Mouse (Mus musculus) CD4-positive, CD25-positive, alpha-beta regulatory T cell, adult 4 months (primary cell): Measurements from ENCODE around the gene Tmem63a. TPM values are rescaled to one million over a fixed set of nuclear protein-coding genes. Genes with fewer than 3 reads are reported as not detected.
"Not testable (repeated sequence)": the region's sequence is repeated elsewhere in the genome, so short reads cannot be mapped to it uniquely, and the experiment has no call there.

Experiments
- ATAC-seq: one replicate; pipeline ENCODE4 v1.8.0; 2017
- polyA plus RNA-seq, 2 experiments: library from polyadenylated mRNA; unstranded; fragments of 100-300 nt; shearing (Covaris generic); gene quantifications; one replicate each; pipeline ENCODE4 v1.2.1; 2017

Tmem63a gene
- polyA plus RNA-seq, 2 experiments from 2014 or later = 17.2 to 34.7 TPM

DNA sequence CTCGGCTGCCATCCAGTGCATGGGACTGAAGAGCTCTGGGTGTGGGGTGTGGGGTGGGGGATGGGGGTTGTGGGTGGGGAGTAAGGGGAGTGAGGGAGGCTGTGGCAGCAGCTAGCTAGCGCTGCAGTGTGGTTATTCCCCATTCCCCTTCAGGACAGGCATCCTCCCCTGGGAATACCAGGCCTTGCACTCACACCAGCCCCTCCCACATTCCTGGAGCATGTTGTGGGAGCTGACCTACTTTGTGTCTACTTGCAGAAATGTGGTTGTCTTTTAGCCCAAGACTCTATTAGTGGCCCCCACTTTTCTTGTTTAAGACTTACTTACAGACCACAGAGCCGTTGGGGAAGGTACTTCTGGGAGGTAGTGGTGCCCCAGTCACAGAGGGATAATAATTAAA is 24.4 kb downstream of the Tmem63a start:
- no peak for ATAC-seq

DNA sequence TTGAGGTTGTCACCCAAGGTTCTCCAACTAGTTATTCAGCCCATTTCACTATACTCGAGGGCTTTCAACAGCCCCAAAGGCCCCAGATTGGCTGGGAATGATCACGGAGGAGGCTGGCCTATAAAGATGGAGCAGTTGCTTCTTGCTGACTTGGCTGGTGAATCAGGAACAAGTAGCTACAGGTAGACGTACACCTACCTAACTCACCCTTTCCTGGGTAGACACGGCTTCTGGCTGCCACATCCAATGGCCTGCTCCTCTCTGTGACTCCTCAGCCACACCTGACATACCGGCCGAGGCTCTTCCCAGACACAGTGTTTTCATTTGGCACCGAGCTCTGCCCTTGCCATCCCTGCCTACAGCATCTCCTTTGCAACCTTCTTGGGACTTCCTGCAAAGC is 25.1 kb downstream of the Tmem63a start:
- no peak for ATAC-seq

DNA sequence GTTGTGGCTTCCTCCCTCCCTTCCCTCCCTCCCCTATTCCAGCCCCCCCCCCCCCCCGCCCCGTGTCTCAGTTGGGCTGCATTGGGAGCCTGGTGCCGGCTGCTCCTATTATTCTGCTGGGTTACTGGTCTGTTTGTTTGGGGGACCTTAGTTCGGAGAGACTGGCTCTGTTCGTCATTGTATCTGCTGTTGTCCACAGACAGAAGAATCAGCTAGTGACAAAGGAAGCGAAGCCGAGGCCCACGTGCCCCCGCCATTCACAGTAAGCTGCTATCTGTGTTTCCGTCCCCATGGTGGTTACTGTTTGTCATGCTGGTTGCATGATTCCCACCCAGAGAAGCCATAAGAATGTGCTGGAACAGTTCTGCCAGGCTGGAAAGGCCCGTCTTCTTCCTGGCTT is 30.8 kb downstream of the Tmem63a start:
- ATAC-seq = no peak

DNA sequence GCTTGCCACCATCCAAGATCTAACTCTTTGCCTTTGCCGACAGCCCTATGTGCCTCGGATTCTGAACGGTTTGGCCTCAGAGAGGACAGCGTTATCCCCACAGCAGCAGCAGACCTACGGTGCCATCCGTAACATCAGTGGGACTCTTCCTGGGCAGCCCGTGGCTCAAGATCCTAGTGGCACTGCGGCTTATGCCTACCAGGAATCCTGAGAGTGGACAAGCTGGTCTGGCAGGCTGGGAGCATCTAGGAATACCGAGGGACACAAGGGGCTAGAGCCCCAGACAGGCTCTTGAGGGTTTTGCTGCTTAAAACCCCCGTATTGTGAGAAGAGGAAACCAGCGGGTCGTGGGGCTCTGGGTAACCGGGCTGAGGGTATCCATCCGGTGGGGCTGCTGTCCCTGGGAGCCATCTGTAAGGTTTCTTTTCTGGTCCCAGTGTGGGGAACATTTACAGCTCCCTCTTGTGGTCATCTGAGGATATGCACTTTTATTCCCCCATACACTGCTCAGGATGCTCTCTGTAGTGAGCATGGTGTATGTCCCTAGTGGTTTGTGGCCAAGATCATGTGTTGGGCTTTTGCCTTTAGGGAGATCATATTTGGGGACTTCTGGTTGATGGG is 32.1 kb downstream of the Tmem63a start:
- peak; percentile 72 for ATAC-seq

DNA sequence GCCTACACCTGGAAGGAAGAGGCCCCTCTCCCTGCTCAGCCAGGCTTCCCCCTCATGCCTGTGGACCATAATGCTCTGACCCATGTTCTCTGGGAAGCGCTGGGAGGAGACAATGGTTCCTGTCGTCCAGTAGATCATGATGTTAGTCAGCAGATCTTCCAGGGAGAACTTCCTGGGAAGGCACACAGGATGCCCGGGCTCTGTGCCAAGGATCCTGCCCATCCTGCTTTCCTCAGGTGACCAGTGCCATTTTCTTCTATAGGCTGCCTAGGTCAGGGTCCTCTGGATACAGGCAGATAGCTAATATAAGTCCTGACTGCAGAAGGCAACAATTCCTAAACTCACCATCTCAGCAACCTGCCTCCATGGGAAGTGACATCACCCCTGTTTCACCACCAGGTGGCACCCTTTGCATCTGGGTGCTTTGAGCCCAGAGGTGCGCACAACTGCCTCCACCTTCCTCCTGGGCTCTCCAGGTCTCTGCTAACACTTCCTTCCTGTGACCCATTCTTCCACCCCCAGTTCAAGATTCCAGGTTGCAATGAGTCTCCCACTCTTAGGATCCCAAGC is 34.1 kb downstream of the Tmem63a start:
- peak; percentile 71 for ATAC-seq

DNA sequence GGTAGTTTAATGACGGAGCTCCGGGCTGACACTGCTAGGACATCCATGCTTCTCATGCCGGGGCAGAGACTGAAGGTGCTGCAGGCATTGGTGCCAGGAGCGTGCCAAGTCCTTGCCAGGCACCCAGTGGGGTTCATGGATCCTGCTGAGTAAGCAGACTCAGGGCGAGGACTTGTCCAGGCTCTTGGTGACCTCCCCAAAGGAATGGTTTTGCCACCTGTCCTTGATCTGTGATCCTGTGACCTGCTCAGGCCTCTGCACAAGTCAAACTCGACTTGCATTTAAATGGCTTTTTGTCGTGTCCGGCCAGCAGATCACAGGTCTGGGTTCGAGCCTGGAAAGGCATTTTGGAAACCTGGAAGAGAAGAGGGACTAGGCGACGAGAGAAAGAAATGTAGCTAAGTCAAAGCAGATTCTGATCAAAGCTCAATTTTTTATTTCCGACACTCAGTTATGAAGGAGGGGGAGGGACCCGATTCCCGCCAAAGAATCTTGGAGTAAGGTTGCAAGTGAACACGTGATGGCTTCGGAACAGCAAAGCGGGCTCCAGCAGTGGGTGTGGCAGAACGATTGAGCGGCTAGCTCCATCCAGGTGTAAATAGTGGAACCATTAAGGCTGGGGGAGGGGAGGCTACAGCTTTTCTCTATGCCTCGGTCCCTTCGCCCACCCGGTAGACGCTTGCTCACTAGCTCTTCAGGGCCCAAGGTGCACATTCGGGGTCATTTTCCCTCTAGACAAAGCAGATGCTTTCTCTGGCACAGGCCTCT is 37.5 kb downstream of the Tmem63a start:
- ATAC-seq = no peak

DNA sequence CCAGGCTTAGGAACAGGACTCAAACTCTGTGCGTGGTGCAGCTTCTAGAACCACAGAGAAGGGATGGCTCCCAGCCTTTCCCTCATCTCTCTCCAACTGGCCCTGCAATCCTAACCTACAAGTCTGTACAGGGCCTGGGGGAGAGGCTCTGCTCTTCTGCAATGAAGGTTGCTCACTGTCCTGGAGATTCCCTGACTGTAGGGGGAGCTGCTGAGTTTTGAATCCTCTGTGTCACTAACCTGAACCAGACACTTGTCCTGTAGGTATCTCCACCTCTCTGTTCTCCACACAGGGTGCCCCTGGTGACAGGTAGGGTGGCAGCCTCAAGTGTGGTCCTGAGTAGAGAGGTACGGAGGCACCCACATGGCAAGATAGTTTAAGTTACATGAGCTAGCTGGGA is 38.3 kb downstream of the Tmem63a start:
- ATAC-seq = peak; percentile 47

DNA sequence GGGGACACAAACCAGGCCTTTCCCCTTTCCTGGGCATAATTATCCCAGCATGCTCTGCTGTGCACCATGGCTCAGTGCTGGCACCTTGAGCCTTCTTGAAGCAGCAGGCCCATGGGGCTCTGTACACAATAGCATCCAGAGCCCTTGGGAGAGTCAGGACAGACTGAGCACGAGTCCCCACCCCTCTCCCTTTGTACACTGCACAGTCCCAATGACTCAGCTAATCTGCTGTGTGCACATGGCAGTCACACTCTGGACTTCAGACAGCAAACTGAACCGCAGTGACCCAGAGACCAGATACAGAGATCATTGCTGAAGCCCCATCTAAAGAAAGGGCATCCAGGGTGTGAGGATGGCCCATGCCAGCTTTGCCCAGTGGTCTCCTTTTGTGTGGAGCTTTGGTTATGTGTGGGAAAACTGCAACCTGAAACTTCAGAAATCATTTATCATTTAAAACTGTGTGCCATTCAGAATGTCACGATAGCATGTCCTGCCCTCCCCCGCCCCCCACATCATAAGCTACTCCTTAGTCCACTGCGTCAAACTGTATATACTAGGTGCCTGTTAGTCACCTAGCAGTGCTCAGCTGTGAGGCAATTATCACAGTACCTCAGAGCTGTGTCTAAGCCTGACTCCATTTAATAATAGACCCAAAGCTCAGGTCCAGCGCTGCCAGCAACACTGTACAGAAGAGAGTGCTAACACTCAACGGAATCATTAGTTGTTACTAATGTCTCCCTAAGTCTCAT is 39.3 kb downstream of the Tmem63a start:
- ATAC-seq = not testable (repeated sequence)

DNA sequence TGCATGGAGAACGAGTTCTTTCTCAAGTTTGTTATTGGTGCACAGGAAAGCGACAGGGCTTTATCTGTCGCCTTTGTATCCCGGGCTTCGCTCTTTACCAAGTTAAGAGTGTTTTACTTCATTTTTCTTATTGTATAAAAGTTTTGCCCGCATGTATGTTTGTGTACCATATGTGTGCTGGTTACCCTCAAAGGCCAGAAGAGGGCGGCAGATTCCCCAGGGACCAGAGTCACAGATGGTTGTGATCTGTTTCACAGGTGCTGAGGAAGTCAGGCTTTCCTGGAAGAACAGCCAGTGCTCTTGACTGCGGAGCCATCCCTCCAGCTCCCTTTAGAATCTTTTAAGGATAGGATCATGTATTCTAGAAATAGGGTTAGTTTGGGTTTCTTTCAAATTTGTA is 44.6 kb downstream of the Tmem63a start:
- no peak for ATAC-seq

DNA sequence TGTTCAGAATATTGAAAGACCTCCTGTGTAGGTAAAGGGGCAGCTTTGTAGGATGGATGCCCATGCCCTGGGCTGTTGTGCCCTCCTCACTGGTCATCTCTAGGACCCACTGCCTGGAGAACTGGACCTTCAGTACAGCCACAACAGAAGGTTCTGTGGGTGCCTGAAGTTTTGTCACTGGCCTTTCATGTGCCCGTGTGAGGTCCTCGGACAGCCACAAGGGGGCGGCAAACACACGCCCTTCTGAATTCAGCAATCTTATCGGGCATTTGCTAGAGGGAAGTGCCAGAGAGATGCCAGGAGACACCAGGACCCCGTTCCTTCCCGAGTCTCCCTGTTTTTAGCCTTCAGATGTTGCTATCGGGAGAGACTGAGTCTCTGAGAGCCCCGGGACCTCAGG is 45.6 kb downstream of the Tmem63a start:
- peak; percentile 84 for ATAC-seq

DNA sequence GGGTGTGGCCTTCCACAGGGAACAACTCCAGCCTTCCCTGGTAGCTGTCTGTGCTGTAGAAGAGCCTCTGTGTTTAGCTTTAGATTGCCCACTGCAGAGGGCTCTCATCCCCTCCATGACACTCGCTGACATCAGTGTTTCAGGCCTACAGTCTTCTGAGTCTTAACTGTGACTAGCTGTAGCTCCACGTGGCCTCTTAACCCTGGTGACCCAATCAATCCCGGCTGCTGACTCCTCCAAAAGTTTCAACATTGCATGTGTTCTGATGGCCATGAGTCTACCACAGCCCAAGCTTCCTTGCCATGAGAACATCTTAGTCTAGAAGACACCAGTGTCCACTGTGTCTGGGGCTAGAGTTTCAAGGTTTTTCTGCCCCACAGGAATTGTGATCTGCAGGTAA is 48.5 kb downstream of the Tmem63a start:
- ATAC-seq = no peak

DNA sequence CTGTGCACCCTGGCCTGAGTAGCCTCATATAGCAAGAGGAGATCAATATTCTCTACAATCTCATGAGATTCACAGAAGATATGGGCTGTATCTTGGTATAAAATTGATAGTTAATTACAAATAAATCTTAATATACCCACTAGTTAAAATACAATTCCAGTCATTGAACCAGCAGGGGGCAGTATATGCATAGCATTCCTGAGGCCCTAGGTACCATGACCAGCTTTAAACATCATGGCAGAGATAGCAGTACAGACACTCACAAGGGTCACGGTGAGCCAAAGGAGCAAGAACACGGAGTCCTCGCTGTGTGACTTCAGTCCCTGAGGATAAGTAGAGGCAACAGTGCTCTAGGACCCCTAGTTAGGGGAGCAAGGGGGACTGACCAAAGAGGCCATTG is 50.0 kb downstream of the Tmem63a start:
- ATAC-seq = peak; percentile 46

DNA sequence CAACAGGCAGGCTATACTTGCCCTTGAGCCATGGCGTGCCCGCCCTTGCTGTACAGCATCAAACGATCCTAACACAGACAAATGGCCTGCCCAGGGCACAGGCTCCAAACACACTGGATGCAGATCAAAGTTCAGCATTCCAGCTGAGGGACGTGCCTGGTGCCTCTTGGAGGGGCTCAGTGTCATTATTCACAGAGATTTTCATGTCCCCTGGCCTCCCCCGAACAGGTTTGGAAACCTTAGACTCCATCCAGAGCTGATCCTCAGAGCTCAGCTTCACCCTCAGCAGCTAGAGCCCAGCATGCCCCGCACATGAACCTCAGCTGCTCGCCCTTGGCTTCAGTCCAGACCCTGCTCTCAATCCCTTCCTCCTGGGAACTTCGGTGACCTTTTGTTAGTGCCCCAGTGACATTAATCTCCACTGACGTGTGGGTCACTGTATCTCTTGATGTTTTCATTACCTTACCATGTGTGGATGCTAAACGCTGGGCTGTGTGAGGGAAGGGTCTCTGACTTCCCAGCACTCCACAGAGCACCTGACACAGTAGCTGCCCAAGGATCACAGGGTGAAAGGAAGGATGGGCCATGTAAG is 58.5 kb downstream of the Tmem63a start:
- ATAC-seq = no peak

DNA sequence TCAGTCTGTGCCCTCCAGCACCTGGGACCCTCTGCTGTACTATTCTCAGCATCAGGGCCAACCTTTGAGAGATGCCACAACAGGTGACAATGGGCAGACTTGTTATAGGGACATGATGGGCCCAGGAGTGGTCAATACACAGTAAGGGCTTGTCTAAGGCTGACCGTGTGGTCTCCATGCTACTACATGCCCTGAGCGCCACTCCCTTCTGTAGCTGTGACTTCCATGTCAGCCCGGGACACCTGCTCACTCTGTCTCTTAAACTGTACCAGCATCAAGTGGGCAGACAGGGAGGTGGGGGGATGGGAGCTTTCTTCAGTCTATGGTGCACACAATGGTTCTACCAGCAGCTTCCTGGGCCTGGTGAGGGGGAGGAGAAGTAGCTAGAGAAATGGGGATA is 59.1 kb downstream of the Tmem63a start:
- no peak for ATAC-seq

DNA sequence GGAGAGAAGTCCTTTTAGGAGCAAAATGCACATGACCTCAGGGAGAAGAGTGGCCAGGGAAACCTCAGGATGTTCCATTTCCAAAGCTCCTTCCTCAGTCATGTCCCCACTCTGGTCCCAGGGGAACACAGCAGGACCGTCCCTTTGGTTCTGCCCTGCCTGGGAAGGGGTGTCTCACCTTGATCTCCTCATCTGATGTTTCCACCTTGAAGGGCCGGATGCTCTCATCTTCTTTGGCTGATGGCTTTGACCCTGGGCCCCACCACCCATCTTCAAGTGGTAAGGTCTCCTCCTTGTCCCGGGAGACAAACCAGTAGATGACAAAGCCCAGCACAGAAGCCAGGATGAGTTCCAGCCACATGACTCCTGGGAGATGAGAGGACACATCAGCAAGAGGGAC is 59.5 kb downstream of the Tmem63a start:
- no peak for ATAC-seq

DNA sequence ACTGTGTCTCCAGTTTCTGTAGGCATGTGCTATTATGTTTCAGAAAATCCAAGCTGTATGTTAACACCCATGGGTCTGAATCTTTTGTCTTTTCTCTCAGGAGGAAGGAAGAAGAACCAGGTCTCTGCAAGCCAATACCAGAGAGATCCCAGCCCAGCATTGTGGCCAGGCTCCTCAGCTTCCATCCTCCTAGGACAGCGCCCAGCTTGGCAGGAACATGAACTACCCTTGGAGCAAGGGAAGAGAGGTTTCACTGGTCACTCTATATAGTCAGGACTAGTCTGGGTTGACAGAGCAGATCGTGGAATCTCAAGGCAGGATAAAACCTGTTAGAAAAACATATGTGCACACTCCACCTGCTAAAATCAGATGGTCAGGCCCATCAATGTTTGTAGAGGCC is 61.6 kb downstream of the Tmem63a start:
- no peak for ATAC-seq

DNA sequence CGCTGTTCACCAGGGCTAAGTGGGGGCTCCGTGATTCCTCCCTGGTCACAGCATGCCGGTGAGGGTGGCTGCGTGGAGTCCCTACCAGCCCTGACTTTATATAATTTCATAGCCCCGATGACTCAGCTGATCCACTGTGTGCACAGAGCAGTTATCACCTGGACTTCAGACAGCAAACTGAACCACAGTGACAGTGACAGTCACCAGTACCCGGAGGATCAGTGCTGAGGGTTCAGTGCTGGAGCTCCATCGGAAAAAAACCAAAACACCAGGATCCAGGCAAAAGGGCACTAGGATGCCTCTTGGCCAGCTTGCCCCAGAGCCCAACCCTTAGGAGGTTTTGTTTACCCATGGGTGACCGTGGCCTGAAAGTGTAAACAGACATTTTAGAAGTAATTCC is 63.2 kb downstream of the Tmem63a start:
- ATAC-seq = no peak

DNA sequence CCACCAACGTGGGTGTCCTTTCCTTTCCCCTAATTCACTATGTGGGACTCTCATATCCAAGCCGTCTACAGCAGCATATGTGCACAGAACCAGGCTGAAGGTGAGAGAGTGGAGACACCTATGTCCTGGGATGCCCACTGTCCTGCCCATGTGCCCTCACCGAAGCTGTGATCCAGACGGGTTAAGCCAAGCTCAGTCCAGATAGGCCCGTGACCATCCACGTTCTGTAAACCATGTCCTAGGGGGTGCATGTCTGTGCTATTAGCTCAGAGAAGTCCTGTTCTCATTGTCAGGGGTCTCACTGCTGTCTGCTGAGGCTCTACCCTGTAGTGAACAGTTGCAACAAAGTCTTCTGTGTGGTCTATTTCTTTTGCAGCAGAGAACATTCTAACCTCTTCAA is 65.7 kb downstream of the Tmem63a start:
- no peak for ATAC-seq

DNA sequence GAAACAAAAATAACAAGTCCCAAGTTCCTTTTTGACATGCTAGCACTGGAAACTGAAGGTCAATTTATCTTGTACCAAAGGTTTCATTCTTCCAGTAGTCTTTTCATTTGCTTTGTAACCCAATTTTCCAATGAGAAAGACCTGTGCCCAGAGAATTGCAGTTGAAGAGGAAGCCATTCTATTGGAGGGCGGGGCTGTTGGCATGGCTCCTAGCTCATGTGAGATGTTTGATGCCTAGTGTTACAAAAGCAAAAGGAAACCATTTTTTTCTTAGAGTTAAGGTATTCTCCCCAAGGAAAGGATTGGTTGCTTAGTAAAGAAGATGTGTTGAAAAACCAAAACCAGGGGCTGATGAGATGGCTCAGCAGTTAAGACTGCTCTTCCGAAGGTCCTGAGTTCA is 66.1 kb downstream of the Tmem63a start:
- ATAC-seq = no peak

DNA sequence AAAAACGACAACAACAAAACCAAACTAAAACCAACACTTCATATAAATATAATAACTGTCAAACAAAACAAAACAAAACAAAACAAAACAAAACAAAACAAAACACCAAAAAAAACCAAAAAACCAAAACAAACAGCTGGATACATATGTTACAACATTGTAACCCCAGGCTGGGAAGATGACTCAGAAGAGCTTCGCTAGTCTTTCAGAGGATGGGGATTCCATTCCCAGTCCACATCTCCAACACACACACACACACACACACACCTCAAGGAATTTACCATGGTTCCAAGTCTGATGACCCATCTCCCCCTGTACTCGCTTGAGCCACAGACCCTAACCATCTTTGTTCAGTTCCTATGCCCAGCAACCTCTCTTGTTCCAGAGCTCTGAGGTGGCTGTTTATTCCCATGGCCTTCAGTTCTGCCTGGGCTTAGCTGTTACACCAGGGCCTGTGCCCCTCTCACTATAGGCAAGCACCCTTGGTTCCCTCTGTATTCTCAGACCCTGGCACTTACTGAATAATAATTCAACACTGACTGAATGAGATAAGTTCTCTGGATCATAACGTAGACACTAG is 67.0 kb downstream of the Tmem63a start:
- ATAC-seq = no peak

DNA sequence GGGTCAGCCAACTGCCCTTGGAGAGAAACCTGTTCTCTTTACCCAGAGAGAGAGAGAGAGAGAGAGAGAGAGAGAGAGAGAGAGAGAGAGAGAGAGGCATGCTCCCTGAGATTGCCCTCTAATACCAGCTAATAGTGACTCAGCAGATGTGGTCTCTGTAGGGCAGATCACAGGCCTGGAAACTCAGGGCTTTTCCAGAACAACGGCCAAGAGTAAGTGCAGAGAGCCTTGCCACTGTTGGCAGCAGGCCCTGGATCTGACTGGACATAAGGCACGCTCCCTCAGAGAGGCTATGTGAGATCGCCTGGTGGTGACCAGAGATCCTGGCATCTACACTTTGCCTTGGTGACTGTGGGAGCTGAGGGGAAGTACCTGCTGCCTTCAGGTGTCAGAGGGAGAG is 67.6 kb downstream of the Tmem63a start:
- ATAC-seq = no peak

DNA sequence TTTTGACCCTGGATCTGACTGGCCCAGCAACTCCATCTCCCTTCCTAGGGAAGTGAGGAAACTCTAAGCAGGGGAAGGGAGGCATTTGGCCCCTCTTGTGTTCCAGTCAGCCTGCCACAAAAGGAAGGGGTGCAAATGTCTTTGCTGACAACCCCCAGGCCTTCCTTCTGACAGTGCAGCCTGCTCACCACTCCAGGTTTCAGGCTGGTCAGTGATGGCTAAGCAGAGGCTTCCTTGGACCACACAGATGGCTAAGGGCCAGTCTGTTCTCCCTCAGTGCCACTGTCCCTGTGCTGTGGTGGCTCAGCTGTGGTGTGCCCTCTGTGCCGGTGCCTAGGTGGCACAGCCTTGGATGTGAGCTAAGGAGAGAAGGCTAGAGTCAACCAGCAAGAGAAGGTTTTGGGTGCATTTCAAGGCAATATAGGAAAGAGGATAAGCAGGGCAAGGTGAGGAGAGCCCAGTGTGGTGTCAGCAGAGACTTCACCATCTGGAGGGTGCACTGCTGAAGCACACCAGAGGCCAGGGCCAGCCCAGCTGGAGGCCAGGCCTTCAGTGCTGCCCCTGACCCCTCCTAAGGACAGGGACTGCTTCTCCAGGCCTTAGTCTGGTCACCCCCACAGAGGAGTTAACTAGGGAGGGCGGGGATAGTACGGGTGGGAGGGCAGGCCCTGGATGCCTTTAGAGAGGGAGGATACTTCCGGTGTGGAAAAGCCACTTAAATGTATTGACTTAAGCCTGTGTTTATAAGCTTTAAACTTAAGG is 68.2 kb downstream of the Tmem63a start:
- ATAC-seq = no peak
